Mouse (Mus musculus) erythroblast, embryonic 14.5 days (primary cell): ENCODE measurements at regions not wholly inside any gene's neighbourhood (a gene's known extent, or its start where the extent isn't known, plus 50 kb on each side); places are given as distances from the start of the nearest gene placed in this dataset.

Experiments
- H3K27me3 ChIP-seq: 2 replicates; pipeline ENCODE4 v1.6.1; 2012; ENCODE audit warnings: inconsistent platforms; ENCODE audit not compliant: control insufficient read depth
- H3K36me3 ChIP-seq: 2 replicates; pipeline ENCODE4 v1.6.1; 2012; ENCODE audit warnings: mild to moderate bottlenecking, inconsistent platforms; ENCODE audit not compliant: control insufficient read depth
- H3K4me1 ChIP-seq: 2 replicates; pipeline ENCODE4 v1.6.1; 2012; ENCODE audit warnings: inconsistent platforms; ENCODE audit not compliant: control insufficient read depth
- H3K4me3 ChIP-seq: replicated peaks from 2 replicates; pipeline ENCODE3; 2012; ENCODE audit warnings: moderate library complexity, mild to moderate bottlenecking, inconsistent platforms
- H3K9me3 ChIP-seq: 2 replicates; pipeline ENCODE4 v1.6.1; 2012; ENCODE audit warnings: low read length, inconsistent platforms, mixed read lengths; ENCODE audit not compliant: control insufficient read depth
- GATA1 ChIP-seq: IDR thresholded peaks from 2 replicates; pipeline ENCODE4 v1.6.1; 2012; ENCODE audit warnings: low read length, inconsistent platforms, mixed read lengths
- TAL1 ChIP-seq: IDR thresholded peaks from 3 replicates; pipeline ENCODE4 v1.6.1; 2012; ENCODE audit warnings: low read length, inconsistent platforms, mixed read lengths

- Histone ChIP-seq H3K4me3 (no peak overlapping the region), H3K36me3 (no peaks in the 10 kb centered on the region), H3K9me3 (no peaks in the 10 kb centered on the region), H3K27me3 (peaks cover 18% of the 10 kb centered on the region), H3K4me1 (peaks cover 6% of the 10 kb centered on the region)
- TF ChIP-seq GATA1 (no peak), TAL1 (no peak)
Observed at GRCm38 (mm10) chr3:66506125-66506524, 209.5 kb upstream of the Veph1 start.

- Histone ChIP-seq H3K4me1 (peaks cover 9% of the 10 kb centered on the region), H3K27me3 (peaks cover 18% of the 10 kb centered on the region), H3K36me3 (no peaks in the 10 kb centered on the region), H3K9me3 (no peaks in the 10 kb centered on the region), H3K4me3 (no peak overlapping the region)
- TF ChIP-seq GATA1 (no peak), TAL1 (no peak)
Observed at GRCm38 (mm10) chr3:66505476-66506076, 208.9 kb upstream of the Veph1 start.

GRCm38 (mm10) chr3:66504717-66505116 lies 208.1 kb upstream of the Veph1 start:
- H3K27me3 ChIP-seq = peaks cover 20% of the 10 kb centered on the region
- no peaks in the 10 kb centered on the region for H3K36me3 ChIP-seq
- no peaks in the 10 kb centered on the region for H3K9me3 ChIP-seq
- no peak overlapping the region for H3K4me3 ChIP-seq
- peaks cover 9% of the 10 kb centered on the region for H3K4me1 ChIP-seq
- TF ChIP-seq GATA1 (no peak), TAL1 (no peak)

- H3K9me3 ChIP-seq = no peaks in the 10 kb centered on the region
- no peaks in the 10 kb centered on the region for H3K36me3 ChIP-seq
- H3K4me1 ChIP-seq = peaks cover 9% of the 10 kb centered on the region
- peaks cover 27% of the 10 kb centered on the region for H3K27me3 ChIP-seq
- H3K4me3 ChIP-seq = no peak overlapping the region
- TF ChIP-seq TAL1 (no peak), GATA1 (no peak)
Observed at GRCm38 (mm10) chr3:66503615-66504014, 207.0 kb upstream of the Veph1 start.

- no peaks in the 10 kb centered on the region for H3K9me3 ChIP-seq
- TF ChIP-seq GATA1 (no peak), TAL1 (no peak)
- peaks cover 9% of the 10 kb centered on the region for H3K4me1 ChIP-seq
- H3K36me3 ChIP-seq = no peaks in the 10 kb centered on the region
- H3K27me3 ChIP-seq = peaks cover 30% of the 10 kb centered on the region
- H3K4me3 ChIP-seq = no peak overlapping the region
Observed at GRCm38 (mm10) chr3:66501865-66502264, 205.2 kb upstream of the Veph1 start.

GRCm38 (mm10) chr3:66494442-66495113 lies 197.9 kb upstream of the Veph1 start:
- Histone ChIP-seq H3K36me3 (no peaks in the 10 kb centered on the region), H3K9me3 (no peaks in the 10 kb centered on the region), H3K4me3 (peak overlapping the region; percentile 14), H3K27me3 (peaks cover 12% of the 10 kb centered on the region), H3K4me1 (peaks cover 42% of the 10 kb centered on the region)
- TF ChIP-seq GATA1 (no peak), TAL1 (peak; percentile 55; the same call in 1 of the 3 replicates)

- no peak overlapping the region for H3K4me3 ChIP-seq
- no peaks in the 10 kb centered on the region for H3K9me3 ChIP-seq
- TF ChIP-seq GATA1 = no peak
- TF ChIP-seq TAL1 = no peak
- H3K4me1 ChIP-seq = peaks cover 72% of the 10 kb centered on the region
- H3K36me3 ChIP-seq = no peaks in the 10 kb centered on the region
- H3K27me3 ChIP-seq = no peaks in the 10 kb centered on the region
Observed at GRCm38 (mm10) chr3:66490696-66491357, 194.2 kb upstream of the Veph1 start.

GRCm38 (mm10) chr3:66488724-66489123 lies 192.1 kb upstream of the Veph1 start:
- Histone ChIP-seq H3K4me1 (peaks cover 72% of the 10 kb centered on the region), H3K36me3 (no peaks in the 10 kb centered on the region; the same call in 1 of the 2 replicates), H3K27me3 (no peaks in the 10 kb centered on the region), H3K9me3 (no peaks in the 10 kb centered on the region), H3K4me3 (no peak overlapping the region)
- no peak for TF ChIP-seq TAL1
- no peak for TF ChIP-seq GATA1

- no peaks in the 10 kb centered on the region for H3K27me3 ChIP-seq
- TF ChIP-seq TAL1 (no peak), GATA1 (no peak)
- H3K4me1 ChIP-seq = peaks cover 78% of the 10 kb centered on the region
- H3K4me3 ChIP-seq = no peak overlapping the region
- H3K9me3 ChIP-seq = no peaks in the 10 kb centered on the region
- H3K36me3 ChIP-seq = no peaks in the 10 kb centered on the region; the same call in 1 of the 2 replicates
Observed at GRCm38 (mm10) chr3:66486658-66487057, 190.0 kb upstream of the Veph1 start.
